Comparison of ENCODE assay signal across 25 mouse cellular contexts in genomic region chr1:153361926-153362325, GRCm38 (mm10).
"Had no signal": no experiment of that assay in that cellular context is flagged by ENCODE, and none has a peak within 500 bp of the region (broad histone marks: within the 10 kb centered on the region; RNA-seq: fewer than 3 reads in every experiment).

No protein-coding gene starts in this region.

- H3K4me2 ChIP-seq: heart, embryonic 12.5 days; hindbrain, embryonic 12.5 days; hindbrain, embryonic 14.5 days; limb, embryonic 13.5 days; limb, embryonic 15.5 days; liver, embryonic 12.5 days had no signal

- H3K4me3 ChIP-seq: gastrocnemius, adult 2 months; heart, adult 2 months; heart, embryonic 12.5 days; hindbrain, embryonic 10.5 days; hindbrain, embryonic 12.5 days; layer of hippocampus, adult 2 months; left cerebral cortex, adult 2 months; limb, embryonic 13.5 days; limb, embryonic 15.5 days; liver, embryonic 12.5 days had no signal

- H3K9me3 ChIP-seq: hindbrain, embryonic 12.5 days; limb, embryonic 13.5 days; limb, embryonic 15.5 days; liver, embryonic 12.5 days had no signal

- H3K9ac ChIP-seq: heart, embryonic 12.5 days; hindbrain, embryonic 12.5 days; hindbrain, embryonic 14.5 days; limb, embryonic 13.5 days; limb, embryonic 15.5 days; liver, embryonic 12.5 days; liver, embryonic 14.5 days had no signal

- DNase-seq: gastrocnemius, adult 2 months; gastrocnemius, postnatal 10 days; gastrocnemius, postnatal 25 days; heart, adult 2 months; heart, postnatal 10 days; heart, postnatal 4 days; kidney, adult 18-20 months; kidney, adult 8-10 months; kidney, postnatal 10 days; kidney, postnatal 25 days; kidney, postnatal 4 days; left cerebral cortex, postnatal 4 days had no signal

- H3K4me1 ChIP-seq: hindbrain, embryonic 10.5 days; hindbrain, embryonic 12.5 days; limb, embryonic 13.5 days; limb, embryonic 15.5 days; liver, embryonic 12.5 days had no signal

- H3K27me3 ChIP-seq: heart, embryonic 12.5 days; hindbrain, embryonic 12.5 days; limb, embryonic 13.5 days; limb, embryonic 15.5 days; liver, embryonic 12.5 days had no signal

- ATAC-seq: hindbrain, embryonic 16.5 days; inflammation-experienced regulatory T-cells, adult 6 months; intestine, postnatal 0 days; liver, embryonic 12.5 days had no signal

- H3K36me3 ChIP-seq: heart, embryonic 12.5 days; hindbrain, embryonic 10.5 days; hindbrain, embryonic 12.5 days; limb, embryonic 13.5 days; limb, embryonic 15.5 days; liver, embryonic 12.5 days had no signal

- H3K27ac ChIP-seq: gastrocnemius, adult 2 months; heart, adult 2 months; hindbrain, embryonic 10.5 days; hindbrain, embryonic 12.5 days; hindbrain, embryonic 14.5 days; layer of hippocampus, adult 2 months; left cerebral cortex, adult 2 months; limb, embryonic 13.5 days; limb, embryonic 15.5 days; liver, embryonic 12.5 days; liver, embryonic 14.5 days had no signal
